Mouse (Mus musculus) urinary bladder, postnatal 10 days (tissue): ENCODE measurements around the gene Lrrk1.

ENCODE experiments used
- DNase-seq: peaks from one replicate; pipeline ENCODE4 v3.0.0; 2022; ENCODE audit warnings: low spot score

Gene Lrrk1

DNA sequence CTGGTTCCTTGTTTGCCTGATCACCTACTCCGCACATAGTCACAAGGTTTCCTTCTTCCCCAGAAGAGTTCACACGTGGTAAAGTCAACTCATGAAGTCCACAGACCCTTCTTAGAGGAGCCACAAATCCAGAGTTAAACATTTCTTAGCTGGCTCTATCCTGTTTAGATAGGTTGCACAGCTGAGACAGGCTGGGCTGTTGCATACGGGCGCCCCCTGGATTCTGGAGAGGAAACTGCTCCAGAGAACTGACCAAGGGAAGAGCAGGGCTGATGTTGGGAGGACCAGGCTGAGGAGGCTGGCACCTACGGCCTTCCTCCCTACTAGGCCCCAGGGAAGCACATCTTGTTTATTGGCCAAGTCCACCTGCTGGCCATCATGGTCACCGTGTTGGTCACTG, 138.1 kb downstream of the Lrrk1 start:
- peak; percentile 44 for DNase-seq

DNA sequence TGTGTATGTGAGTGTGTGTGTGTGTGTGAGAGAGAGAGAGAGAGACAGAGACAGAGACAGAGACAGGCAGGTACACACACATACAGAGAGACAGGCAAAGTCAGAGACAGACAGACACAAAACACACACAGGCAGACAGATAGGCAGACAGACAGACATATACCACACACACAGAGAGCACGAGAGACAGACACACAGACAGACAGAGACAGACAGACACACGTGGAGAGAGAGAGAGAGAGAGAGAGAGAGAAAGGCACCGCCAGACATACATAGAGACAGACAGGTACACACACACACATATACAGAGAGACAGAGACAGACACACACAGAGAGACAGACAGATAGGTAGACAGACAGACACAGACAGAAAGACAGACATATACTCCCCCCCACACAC, 138.7 kb downstream of the Lrrk1 start:
- DNase-seq = no peak

DNA sequence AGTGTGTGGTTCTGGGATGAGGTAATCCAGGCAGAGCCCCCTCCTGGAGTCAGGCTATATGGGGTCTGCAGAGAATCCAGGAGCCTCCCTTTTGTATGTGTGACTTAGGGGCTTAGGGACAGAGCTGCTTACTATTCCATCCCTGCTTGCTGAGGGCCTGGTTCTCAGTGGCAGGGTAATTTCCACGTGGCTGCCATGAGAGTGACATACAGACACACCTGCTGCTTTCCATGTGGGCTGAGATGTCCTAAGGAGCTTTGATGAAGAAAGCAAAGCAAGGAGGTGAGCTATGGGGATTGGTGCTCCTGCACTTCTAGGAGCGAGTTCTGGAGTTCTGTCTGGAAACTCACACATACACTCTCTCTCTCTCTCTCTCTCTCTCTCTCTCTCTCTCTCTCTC, 139.1 kb downstream of the Lrrk1 start:
- no peak for DNase-seq

DNA sequence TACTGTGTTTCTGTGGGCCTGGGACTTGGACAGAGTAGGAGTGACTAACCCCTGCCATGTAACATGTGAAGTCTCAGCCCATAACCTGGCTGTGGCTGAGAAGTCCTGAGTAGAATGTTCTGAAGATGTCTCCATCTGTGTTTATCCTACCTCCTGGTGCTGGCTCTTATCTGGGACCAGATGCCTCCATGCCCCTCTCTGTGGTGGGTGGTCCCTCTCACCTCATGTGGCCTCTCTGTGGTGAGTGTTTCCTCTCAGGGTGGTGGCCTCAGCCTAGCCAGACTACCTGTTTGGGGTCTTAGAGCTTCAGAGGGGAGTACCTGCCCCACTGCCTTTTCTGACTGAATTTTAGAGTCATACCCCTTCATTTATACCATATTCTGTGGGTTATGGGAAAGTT, 139.9 kb downstream of the Lrrk1 start:
- no peak for DNase-seq

DNA sequence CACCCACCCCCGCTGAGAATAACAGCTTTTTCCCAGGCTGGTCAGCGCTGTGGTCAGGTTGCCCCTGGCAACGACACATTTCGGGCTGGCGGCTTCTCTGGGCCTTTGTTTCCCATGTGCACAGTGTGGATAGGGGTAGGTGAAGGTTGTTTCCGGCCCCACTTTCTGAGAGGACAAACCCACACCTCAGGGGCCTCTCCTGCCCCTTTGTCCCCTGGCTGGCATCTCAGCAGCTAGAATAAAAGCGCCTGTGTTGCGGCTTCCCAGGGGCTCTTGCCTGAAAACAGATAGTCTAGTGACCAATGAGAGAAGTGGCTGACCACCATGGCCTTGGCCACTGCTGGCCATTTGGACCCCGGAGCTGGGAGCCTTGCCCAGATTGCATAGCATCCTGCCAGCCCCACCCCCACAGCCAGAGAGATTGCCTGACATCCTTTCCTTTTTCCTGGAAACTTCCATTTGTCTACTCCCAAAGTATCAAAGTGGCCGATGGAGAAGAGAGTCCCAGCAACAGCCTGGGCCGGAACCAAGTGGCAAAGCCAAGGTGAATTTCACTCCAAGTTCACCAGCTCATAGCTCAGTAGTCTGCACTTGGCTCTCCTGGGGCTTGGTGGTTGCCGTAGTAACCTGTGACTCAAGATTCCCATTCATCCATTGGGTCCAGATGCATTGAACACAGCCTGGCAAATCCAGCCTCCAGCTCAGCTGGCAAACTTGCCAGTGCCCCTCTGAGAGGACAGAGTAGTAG, 140.7 kb downstream of the Lrrk1 start:
- no peak for DNase-seq

DNA sequence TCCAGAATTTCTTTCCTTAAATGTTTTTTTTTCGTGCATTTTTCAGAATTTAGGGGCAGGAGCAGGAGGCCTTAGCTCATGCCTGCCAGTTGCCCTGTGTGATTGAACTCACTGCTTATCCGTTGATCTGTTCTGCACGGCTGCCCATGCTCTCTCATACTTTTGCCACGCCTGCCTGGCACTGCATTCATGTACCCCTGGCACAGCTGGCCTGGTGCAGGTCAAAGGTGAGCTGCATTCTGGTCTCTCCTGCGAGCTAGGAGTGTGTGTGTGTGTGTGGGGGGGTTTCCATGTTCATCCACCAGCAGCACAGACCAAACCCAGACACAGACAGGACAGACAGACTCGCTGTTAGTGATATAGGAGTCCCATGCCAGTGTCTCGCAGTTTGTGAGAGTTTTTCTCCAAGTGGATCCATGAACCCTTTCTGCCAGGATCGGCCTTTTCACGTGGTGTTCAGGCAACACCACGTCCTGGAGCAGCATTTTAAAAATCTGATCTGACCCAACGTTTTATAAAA, 141.4 kb downstream of the Lrrk1 start:
- no peak for DNase-seq

DNA sequence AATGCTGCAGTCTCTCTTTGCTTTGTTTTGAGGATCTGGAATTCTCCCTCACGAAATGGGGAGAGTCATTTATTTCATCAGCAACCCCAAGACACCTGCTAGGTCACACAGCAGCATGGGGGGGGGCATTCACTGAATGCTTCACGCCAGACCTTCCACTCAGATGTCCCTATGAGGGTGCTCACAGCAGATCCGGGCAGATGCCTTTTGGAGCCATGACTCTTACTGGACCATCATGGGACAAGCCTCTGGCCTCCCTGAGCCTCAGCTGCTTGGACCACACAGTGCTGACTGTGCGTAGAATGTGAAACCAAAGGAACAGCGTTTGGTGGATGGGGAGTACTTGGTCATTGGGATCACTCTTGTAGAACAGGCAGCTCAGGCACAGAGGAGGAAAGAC, 142.5 kb downstream of the Lrrk1 start:
- DNase-seq = no peak

DNA sequence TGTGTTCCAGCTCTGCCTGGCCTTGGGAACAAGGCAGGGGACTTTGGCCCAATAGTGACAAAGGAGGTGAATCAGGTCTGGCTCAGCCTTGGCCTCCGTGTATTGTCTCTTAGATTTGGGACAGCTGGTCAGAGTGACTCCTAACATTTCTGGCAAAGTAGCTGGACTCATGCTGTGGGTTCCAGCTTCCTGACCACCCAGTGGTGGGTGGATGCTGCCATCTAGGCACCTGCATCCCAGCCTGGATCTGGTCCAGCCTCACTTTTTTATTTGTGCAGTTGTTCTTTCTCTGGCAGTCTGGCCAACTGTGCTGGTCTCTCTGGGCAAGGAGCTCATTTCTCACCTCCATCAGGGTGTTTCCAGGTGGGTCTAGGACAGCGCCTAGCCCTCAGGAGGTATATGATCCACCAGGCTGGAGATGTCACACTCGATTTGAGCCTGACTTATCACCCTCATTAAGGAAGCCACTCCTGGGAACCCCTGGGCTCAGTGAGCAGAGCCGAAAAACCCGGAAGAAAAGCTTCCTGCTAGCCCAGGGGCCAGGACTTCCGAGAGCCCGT, 144.3 kb downstream of the Lrrk1 start:
- DNase-seq = no peak

DNA sequence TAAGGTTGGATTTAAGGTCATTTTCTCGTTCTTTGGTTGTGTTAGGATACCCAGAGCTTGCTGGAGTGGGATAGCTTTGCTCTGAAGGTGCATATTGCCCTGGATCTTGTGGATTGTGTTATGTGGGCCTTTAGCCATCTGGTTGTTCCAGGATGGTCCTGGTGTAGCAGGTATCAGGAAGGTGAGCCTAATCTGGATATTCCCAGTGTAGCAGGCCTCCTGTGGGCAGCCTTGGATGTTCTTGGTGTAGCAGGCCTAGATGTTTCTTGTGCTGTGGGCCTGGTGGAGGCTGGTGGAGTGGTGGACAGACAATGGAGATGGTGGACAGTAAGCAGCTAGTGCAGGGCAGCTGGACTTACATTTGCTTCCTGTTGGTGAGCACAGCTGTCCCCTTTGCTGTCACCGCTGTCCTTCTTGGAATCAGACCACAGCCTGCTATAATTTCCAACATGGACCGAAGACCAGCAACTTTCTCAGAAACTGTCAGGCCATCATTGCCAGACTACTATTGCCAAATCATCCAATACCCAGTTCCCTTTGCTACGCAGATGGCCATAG, 146.2 kb downstream of the Lrrk1 start:
- no peak for DNase-seq

DNA sequence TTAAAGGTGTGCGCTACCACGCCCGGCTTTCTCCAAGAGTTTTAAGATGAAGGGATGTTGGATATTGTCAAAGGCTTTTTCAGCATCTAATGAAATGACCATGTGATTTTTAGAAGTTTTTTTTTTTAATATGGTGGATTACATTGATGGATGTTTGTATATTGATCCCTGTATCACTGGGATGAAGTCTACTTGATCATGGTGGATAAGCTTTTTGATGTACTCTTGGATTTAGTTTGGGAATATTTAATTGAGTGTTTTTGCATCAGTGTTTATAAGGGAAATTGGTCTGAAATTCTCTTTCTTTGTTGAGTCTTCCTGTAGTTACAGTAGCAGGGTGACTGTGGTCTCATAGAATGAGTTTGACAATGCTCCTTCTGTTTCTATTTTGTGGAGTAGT, 150.0 kb downstream of the Lrrk1 start:
- no peak for DNase-seq

DNA sequence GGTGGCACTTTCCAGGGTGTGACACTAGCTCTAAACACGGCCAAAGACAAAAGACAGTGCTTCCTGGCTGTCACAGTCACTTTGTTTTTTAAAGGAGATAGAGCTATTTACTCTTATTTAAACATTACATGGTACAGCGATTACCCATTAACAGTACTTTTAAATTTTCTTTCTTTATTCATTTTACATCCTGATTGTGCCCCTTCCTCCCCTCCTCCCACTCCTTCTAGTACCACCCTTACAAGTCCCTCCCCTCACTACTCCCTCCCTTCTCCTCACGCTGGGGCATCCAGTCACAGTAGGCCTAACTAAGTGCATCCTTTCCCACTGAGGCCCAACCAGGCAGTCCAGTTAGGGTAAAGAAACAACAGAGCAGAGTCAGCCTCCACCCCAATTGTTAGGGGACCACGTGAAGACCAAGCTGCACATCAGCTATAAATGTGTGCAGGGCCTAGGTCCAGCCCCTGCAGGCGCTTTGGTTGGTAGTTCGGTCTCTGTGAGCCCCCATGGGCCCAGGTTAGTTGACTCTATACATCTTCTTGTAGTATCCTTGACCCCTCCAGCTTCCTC, 154.1 kb downstream of the Lrrk1 start:
- no peak for DNase-seq

DNA sequence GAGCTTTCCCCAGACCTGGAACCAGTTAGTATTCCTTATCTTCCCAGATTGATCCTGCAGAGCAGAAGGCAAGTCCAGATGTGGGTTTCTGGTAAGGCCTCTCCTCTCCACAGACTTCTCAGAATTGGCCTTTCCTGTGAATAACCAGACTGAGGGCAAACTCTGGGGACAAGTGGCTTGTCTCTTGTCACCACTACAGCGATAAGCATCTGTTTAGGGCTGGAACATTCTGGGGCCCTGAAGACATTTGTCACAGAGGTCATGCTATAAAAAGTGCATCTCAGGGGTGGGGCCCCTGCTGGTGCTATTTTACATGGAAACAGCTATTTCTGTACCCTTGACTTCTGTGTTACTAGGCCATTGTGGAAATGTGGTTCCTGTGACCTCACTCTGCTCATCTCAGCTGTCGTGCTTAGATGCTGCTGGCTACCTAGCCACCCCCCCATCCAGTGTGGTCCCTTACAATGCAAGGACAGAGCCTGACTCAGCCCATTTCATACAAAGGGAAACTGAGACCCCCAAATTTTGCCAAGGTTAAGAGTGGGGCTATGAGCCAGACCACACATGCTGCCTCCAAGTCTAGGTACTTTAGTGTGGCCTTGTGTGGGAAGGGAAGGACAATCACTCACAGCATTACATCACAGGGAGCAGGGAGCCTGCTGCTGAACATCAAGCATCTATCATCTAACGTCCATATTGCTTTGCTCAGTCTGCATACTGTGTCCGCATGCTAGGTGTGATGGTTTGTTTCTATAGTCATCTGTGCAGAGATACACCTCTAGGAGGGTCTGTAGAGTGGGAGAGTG, 154.8 kb downstream of the Lrrk1 start:
- no peak for DNase-seq

DNA sequence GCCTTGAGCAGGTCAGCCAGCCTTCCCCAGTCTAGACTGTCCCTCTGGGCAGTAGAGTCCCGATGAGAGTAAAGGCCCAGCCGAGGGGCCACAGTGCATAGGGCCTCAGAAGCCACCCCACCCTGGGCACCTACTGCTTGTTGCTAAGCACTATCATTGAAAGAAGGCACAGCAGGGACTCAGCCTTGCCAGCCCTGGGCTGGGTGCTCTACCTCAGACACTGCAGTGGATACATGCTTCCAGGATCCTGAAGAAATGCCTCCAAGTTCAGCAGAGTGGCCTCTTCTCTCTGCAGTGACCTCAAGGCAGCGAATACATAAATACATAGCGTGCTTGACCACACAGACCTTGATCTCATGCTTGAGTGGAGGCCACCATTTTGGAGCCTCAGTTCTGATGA, 156.3 kb downstream of the Lrrk1 start:
- DNase-seq = no peak

DNA sequence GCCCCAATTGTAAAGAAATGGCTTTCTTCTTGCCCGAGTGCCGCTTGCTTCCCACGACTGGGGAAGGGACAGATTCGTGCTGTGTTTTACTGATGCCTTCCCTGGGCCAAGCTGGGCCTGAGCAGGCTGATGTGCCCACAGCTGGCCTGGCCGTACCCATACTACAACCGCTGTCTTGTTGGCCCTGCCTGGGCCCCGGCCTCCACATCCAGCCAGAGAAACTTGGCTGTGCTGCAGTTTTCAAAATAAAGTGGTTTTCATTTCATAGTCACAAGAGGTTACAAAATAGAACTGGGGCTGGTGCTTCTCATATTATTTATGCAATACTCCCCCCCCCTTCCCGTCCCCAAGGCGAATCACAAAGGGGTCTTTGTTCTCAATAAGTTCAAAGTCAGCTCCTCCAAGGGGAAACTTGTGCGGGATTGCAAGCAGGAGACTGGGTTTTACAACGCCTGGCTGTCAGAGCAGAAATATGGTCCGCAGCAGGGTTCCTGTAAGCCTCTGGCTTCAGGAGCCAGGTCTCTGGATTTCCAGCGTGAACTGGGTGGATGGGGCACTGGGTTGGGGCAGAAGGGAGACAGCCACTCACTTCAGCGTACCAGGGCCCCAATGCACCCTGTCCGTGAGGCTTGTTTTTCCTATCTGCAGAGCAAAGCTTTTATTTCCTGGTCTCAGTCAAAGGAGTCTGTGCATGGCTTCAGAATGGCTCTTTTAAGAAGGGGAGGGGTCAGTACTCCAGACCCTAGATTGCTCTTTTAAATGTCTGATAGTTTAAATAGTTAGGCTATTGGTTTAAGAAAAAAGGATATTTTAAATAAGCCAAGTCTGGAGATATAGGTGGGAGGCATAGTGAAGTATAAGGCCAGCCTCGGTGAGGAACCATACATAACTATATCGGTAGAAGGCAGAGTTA, 157.3 kb downstream of the Lrrk1 start:
- no peak for DNase-seq

DNA sequence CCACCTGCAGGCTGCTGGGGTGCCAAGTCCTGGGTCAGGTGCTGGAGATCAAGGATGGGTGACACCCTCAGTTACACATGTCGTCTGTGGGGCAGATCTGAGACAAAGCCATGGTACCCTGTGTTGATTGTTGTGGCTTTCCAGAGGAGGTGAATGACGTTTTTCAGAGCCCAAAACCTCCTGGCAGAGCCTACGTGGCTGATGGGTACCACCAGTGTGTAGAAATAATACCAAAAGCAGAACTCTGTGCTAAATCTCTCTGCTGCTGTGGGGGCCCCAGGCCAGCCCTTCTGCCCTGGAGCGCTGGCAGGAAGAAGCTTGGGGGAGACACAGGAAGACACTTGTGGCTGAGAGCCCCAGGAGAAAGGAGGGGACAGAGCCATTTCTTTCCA, 157.9 kb downstream of the Lrrk1 start:
- DNase-seq = no peak

DNA sequence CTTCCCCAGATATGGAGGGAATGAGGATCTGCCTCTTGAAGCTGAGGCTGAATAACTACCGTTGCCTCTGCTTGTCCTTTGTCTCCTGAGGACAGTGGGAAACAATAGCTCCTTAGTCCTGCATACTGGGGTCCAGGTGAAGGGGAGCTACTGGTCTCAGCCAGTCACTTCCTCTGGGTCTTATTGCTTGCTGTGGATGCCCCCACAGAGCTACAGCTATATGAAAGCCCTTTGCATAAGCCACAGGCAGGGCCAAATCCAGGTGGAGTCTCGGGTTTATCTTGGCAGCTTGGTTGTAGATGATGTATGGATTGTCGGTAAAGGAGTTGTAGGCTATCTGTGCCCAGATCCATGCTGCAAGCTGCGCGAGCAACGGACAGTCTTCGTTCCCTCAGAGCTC, 158.7 kb downstream of the Lrrk1 start:
- DNase-seq = no peak

DNA sequence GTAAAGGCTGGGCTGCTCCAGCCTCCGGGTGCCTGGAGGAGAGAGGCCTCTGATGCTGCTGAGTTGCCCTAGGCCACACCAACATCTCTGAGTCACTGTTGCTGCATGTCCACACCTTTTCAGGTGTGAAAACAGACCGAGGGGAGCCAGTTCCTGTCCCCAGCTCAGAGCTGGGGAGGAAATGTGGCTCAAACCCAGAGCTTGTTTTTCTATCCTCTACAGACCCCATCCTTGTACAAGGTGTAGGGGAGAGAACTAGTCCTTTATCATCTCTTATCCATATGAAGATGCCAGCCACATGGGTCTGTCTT, 159.6 kb downstream of the Lrrk1 start:
- no peak for DNase-seq

DNA sequence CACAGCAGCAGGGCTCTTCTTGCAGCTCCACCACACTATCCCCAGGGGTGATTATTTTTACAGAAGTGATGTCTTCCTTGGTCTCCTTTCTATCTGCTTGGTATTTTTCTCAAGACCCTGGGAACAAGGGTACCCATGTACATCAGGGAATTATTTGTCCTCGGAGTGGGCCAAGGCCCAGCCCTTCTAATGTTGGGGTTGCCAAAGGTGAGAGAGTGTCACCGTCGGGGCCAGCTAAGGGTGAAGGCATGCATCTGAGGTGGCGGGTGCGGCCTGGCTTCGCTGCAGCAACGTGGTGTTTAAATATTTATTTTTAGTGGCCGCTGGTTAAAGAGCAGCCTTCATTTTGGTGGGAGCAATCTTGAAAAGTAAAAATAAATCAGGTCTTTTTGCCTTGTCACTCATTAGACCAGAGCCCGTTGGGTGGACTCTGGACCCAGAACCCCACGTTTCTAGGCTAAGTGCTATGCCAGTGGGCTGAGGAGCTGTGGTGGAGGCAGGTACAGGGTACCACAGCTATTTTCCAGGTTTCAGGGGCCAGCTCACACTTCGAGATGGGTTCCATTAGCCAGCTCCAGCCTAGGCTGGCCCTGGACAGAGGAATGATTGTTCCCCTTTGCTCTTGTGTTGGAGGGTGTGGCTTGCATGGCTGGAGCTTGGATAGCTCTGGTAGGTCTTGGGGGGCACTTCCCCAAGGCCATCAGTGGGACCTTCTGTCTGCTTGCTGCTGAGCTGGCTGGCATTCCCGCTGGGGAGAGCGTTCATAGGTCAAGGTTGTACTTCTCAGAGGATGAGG, 160.1 kb downstream of the Lrrk1 start:
- DNase-seq = no peak

DNA sequence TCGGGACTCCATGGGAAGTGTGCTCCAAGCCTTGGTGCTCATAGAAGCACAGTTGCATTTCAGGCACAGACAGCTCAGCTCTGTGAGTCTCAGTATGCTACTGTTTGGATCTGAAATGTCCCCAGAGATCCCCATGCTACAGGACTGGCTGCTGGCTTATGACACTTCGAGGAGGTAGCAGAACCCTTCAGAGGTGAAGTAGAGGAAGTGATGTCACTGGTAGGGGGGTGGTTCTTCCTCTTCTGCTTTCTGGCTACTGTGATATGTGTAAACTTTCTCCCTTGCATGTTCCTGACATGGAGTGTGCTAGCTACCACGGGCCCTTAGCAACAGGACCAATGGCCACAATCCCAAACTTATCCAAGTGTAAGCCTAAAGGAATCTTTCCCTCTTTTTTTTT, 162.3 kb downstream of the Lrrk1 start:
- DNase-seq = no peak

DNA sequence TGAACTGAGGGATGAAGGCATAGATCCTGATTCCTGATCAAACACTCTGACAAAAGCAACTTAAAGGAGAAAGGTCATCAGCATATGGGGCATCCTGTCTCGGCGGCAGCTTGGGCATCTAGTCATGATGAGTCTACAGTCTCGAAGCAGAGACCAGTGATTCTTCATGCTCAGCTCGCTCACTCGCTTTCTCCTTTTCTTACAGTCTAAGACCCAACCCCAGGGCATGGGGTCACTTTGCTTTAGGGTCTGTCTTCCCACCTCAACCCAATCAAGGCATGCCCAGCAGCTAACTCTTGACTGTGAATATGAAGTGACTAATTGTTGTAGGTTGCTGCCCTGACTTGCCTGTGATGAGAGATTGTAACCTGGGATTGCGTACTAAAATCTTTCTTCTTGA, 163.6 kb downstream of the Lrrk1 start:
- DNase-seq = no peak

DNA sequence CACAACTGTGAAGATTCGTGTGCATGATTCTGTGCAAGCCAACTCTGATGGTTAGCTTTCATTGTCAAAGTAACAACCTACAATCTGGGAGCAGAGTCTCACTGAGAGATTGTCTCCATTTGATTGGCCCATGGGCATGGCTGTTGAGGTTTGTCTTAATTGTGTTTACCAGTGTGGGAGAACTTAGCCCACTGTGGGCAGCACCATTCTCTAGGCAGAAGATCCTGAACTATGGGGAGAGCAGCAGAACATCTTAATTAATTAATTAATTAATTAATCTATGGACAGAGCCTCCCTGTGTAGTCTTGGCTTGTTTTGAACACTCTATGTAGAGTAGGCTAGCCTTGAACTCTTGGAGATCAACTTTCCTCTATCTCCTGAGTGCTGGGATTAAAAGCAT, 164.4 kb downstream of the Lrrk1 start:
- DNase-seq = no peak
